Mouse (Mus musculus) G1E (cell line): ENCODE measurements around the gene Zfp62.

ENCODE experiments used
- CTCF ChIP-seq: IDR thresholded peaks from 2 replicates; pipeline ENCODE4 v1.5.1; 2012; ENCODE audit warnings: low read depth, low read length, inconsistent platforms, mixed read lengths
- GATA1 ChIP-seq: IDR thresholded peaks from 2 replicates; pipeline ENCODE4 v1.6.1; 2012; ENCODE audit warnings: borderline replicate concordance, low read length, inconsistent platforms, mixed read lengths

DNA sequence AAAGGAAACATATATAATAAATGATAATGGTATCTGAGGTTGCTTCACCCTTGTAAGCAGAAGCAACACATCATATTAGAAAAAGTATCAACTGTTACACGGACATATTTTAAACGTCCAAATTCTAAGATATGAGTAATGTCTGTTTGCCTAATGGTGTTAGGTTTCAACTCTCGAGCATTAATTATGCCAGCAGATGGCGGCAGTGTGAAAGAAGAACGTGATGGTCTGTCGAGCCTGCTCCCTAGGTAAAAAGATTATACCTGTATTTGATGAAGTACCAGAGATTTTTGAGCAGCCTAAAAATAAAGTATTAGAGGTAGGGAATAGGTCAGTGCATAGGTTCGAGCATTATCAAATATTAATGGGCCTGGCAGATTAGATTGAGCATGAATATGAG lies 13.4 kb upstream of the Zfp62 start:
- TF ChIP-seq GATA1: no peak
- TF ChIP-seq CTCF: no peak
